Mouse (Mus musculus): ENCODE measurements around the gene Cacna1s. TPM values are rescaled to one million over a fixed set of nuclear protein-coding genes. Genes with fewer than 3 reads are reported as not detected.

Gene Cacna1s
- polyA plus RNA-seq, 1 experiment from 2014 or later, result 0.29 TPM

GRCm38 (mm10) chr1:136136547-136136946, 84.0 kb downstream of the Cacna1s start:
- no peaks in the 10 kb centered on the region for H3K27me3 ChIP-seq (ENCODE audit: control insufficient read depth, insufficient read depth, low read depth, low read length)
- H3K4me3 ChIP-seq (ENCODE audit: low read length), result no peak overlapping the region
- peak; percentile 70 for ATAC-seq (ENCODE audit: low read depth)
- H3K4me1 ChIP-seq (replicated peaks; ENCODE audit: control insufficient read depth, insufficient read depth, low read length), result peaks cover 82% of the 10 kb centered on the region
- no peaks in the 10 kb centered on the region for H3K9me3 ChIP-seq (ENCODE audit: control insufficient read depth, low read length)
- H3K9ac ChIP-seq (ENCODE audit: low read length), result peak overlapping the region; percentile 36
- no peaks in the 10 kb centered on the region for H3K36me3 ChIP-seq (ENCODE audit: control insufficient read depth, insufficient read depth, low read length)
- H3K4me2 ChIP-seq (ENCODE audit: low read depth, low read length), result no peak overlapping the region
- 57% methylated on average over 4 of the region's 4 CpGs for WGBS
- H3K27ac ChIP-seq (ENCODE audit: low read length), result peak overlapping the region; percentile 63

GRCm38 (mm10) chr1:136137071-136137531, 84.6 kb downstream of the Cacna1s start:
- 30% methylated on average over 7 of the region's 7 CpGs for WGBS

GRCm38 (mm10) chr1:136137575-136137974, 85.0 kb downstream of the Cacna1s start:
- Histone ChIP-seq H3K9ac (ENCODE audit: low read length) (peak overlapping the region; percentile 39), H3K4me3 (ENCODE audit: low read length) (no peak overlapping the region), H3K4me2 (ENCODE audit: low read depth, low read length) (no peak overlapping the region), H3K27ac (ENCODE audit: low read length) (peak overlapping the region; percentile 63), H3K36me3 (ENCODE audit: control insufficient read depth, insufficient read depth, low read length) (no peaks in the 10 kb centered on the region), H3K27me3 (ENCODE audit: control insufficient read depth, insufficient read depth, low read depth, low read length) (no peaks in the 10 kb centered on the region), H3K4me1 (replicated peaks; ENCODE audit: control insufficient read depth, insufficient read depth, low read length) (peaks cover 79% of the 10 kb centered on the region), H3K9me3 (ENCODE audit: control insufficient read depth, low read length) (no peaks in the 10 kb centered on the region)
- no peak; the same call in 1 of the 2 replicates for ATAC-seq (ENCODE audit: low read depth)
- WGBS, result 2% methylated on average over 4 of the region's 4 CpGs

More at GRCm38 (mm10) chr1:136137071-136137531, 84.6 kb downstream of the Cacna1s start:
- Histone ChIP-seq H3K9ac (ENCODE audit: low read length) (peak overlapping the region; percentile 39), H3K36me3 (ENCODE audit: control insufficient read depth, insufficient read depth, low read length) (no peaks in the 10 kb centered on the region), H3K4me3 (ENCODE audit: low read length) (no peak overlapping the region), H3K4me1 (replicated peaks; ENCODE audit: control insufficient read depth, insufficient read depth, low read length) (peaks cover 79% of the 10 kb centered on the region), H3K9me3 (ENCODE audit: control insufficient read depth, low read length) (no peaks in the 10 kb centered on the region), H3K27me3 (ENCODE audit: control insufficient read depth, insufficient read depth, low read depth, low read length) (no peaks in the 10 kb centered on the region), H3K4me2 (ENCODE audit: low read depth, low read length) (no peak overlapping the region), H3K27ac (ENCODE audit: low read length) (peak overlapping the region; percentile 63)
- no peak for ATAC-seq (ENCODE audit: low read depth)

GRCm38 (mm10) chr1:136138191-136138830, 85.8 kb downstream of the Cacna1s start:
- peaks cover 78% of the 10 kb centered on the region for H3K4me1 ChIP-seq (replicated peaks; ENCODE audit: control insufficient read depth, insufficient read depth, low read length)
- H3K9ac ChIP-seq (ENCODE audit: low read length), result peak overlapping the region; percentile 39
- no peak overlapping the region for H3K4me2 ChIP-seq (ENCODE audit: low read depth, low read length)
- ATAC-seq (ENCODE audit: low read depth), result no peak
- H3K27me3 ChIP-seq (ENCODE audit: control insufficient read depth, insufficient read depth, low read depth, low read length), result no peaks in the 10 kb centered on the region
- H3K9me3 ChIP-seq (ENCODE audit: control insufficient read depth, low read length), result no peaks in the 10 kb centered on the region
- H3K36me3 ChIP-seq (ENCODE audit: control insufficient read depth, insufficient read depth, low read length), result no peaks in the 10 kb centered on the region
- WGBS, result 29% methylated on average over 10 of the region's 10 CpGs
- peak overlapping the region; percentile 63 for H3K27ac ChIP-seq (ENCODE audit: low read length)
- no peak overlapping the region for H3K4me3 ChIP-seq (ENCODE audit: low read length)

GRCm38 (mm10) chr1:136139990-136140640, 87.6 kb downstream of the Cacna1s start:
- ATAC-seq (ENCODE audit: low read depth), result peak; percentile 56
- no peaks in the 10 kb centered on the region for H3K36me3 ChIP-seq (ENCODE audit: control insufficient read depth, insufficient read depth, low read length)
- 2% methylated on average over 32 of the region's 32 CpGs for WGBS
- peak overlapping the region; percentile 92 for H3K4me2 ChIP-seq (ENCODE audit: low read depth, low read length)
- no peaks in the 10 kb centered on the region for H3K27me3 ChIP-seq (ENCODE audit: control insufficient read depth, insufficient read depth, low read depth, low read length)
- peaks cover 60% of the 10 kb centered on the region for H3K4me1 ChIP-seq (replicated peaks; ENCODE audit: control insufficient read depth, insufficient read depth, low read length)
- no peaks in the 10 kb centered on the region for H3K9me3 ChIP-seq (ENCODE audit: control insufficient read depth, low read length)
- peak overlapping the region; percentile 88 for H3K27ac ChIP-seq (ENCODE audit: low read length)
- H3K9ac ChIP-seq (ENCODE audit: low read length), result peak overlapping the region; percentile 84
- H3K4me3 ChIP-seq (ENCODE audit: low read length), result peak overlapping the region; percentile 63

- peaks cover 48% of the 10 kb centered on the region for H3K4me1 ChIP-seq (replicated peaks; ENCODE audit: control insufficient read depth, insufficient read depth, low read length)
- no peak for ATAC-seq (ENCODE audit: low read depth)
- no peak overlapping the region for H3K4me3 ChIP-seq (ENCODE audit: low read length)
- no peaks in the 10 kb centered on the region for H3K9me3 ChIP-seq (ENCODE audit: control insufficient read depth, low read length)
- H3K36me3 ChIP-seq (ENCODE audit: control insufficient read depth, insufficient read depth, low read length), result no peaks in the 10 kb centered on the region
- no peaks in the 10 kb centered on the region for H3K27me3 ChIP-seq (ENCODE audit: control insufficient read depth, insufficient read depth, low read depth, low read length)
- H3K4me2 ChIP-seq (ENCODE audit: low read depth, low read length), result no peak overlapping the region
- no peak overlapping the region for H3K9ac ChIP-seq (ENCODE audit: low read length)
- no peak overlapping the region for H3K27ac ChIP-seq (ENCODE audit: low read length)
- 83% methylated on average over 11 of the region's 11 CpGs for WGBS
These were observed 88.8 kb downstream of the Cacna1s start for GRCm38 (mm10) chr1:136141176-136141950.

- ATAC-seq (ENCODE audit: low read depth), result peak; percentile 51; the same call in 1 of the 2 replicates
- 31% methylated on average over 6 of the region's 6 CpGs for WGBS
- H3K27me3 ChIP-seq (ENCODE audit: control insufficient read depth, insufficient read depth, low read depth, low read length), result no peaks in the 10 kb centered on the region
- H3K4me2 ChIP-seq (ENCODE audit: low read depth, low read length), result no peak overlapping the region
- no peaks in the 10 kb centered on the region for H3K36me3 ChIP-seq (ENCODE audit: control insufficient read depth, insufficient read depth, low read length)
- no peak overlapping the region for H3K9ac ChIP-seq (ENCODE audit: low read length)
- no peak overlapping the region for H3K27ac ChIP-seq (ENCODE audit: low read length)
- H3K4me3 ChIP-seq (ENCODE audit: low read length), result no peak overlapping the region
- peaks cover 38% of the 10 kb centered on the region for H3K4me1 ChIP-seq (replicated peaks; ENCODE audit: control insufficient read depth, insufficient read depth, low read length)
- no peaks in the 10 kb centered on the region for H3K9me3 ChIP-seq (ENCODE audit: control insufficient read depth, low read length)
These were observed 89.8 kb downstream of the Cacna1s start for GRCm38 (mm10) chr1:136142336-136142735.

GRCm38 (mm10) chr1:136143514-136143913, 91.0 kb downstream of the Cacna1s start:
- ATAC-seq (ENCODE audit: low read depth), result no peak

GRCm38 (mm10) chr1:136149702-136150101, 97.2 kb downstream of the Cacna1s start:
- H3K36me3 ChIP-seq (ENCODE audit: control insufficient read depth, insufficient read depth, low read length), result peaks cover 7% of the 10 kb centered on the region; the same call in 1 of the 2 replicates
- H3K27ac ChIP-seq (ENCODE audit: low read length), result no peak overlapping the region
- no peaks in the 10 kb centered on the region for H3K27me3 ChIP-seq (ENCODE audit: control insufficient read depth, insufficient read depth, low read depth, low read length)
- no peak overlapping the region for H3K9ac ChIP-seq (ENCODE audit: low read length)
- ATAC-seq (ENCODE audit: low read depth), result no peak
- no peak overlapping the region for H3K4me3 ChIP-seq (ENCODE audit: low read length)
- no peak overlapping the region for H3K4me2 ChIP-seq (ENCODE audit: low read depth, low read length)
- H3K4me1 ChIP-seq (replicated peaks; ENCODE audit: control insufficient read depth, insufficient read depth, low read length), result peaks cover 2% of the 10 kb centered on the region; the same call in 1 of the 2 replicates
- 88% methylated on average over 9 of the region's 9 CpGs for WGBS
- H3K9me3 ChIP-seq (ENCODE audit: control insufficient read depth, low read length), result no peaks in the 10 kb centered on the region

More at GRCm38 (mm10) chr1:136143514-136143913, 91.0 kb downstream of the Cacna1s start:
- no peaks in the 10 kb centered on the region for H3K9me3 ChIP-seq (ENCODE audit: control insufficient read depth, low read length)
- H3K9ac ChIP-seq (ENCODE audit: low read length), result no peak overlapping the region
- 91% methylated on average over 10 of the region's 10 CpGs for WGBS
- peaks cover 2% of the 10 kb centered on the region; the same call in 1 of the 2 replicates for H3K36me3 ChIP-seq (ENCODE audit: control insufficient read depth, insufficient read depth, low read length)
- no peak overlapping the region for H3K27ac ChIP-seq (ENCODE audit: low read length)
- no peak overlapping the region for H3K4me2 ChIP-seq (ENCODE audit: low read depth, low read length)
- no peaks in the 10 kb centered on the region for H3K27me3 ChIP-seq (ENCODE audit: control insufficient read depth, insufficient read depth, low read depth, low read length)
- H3K4me3 ChIP-seq (ENCODE audit: low read length), result no peak overlapping the region
- H3K4me1 ChIP-seq (replicated peaks; ENCODE audit: control insufficient read depth, insufficient read depth, low read length), result peaks cover 26% of the 10 kb centered on the region

Data from lung, embryonic 16.5 days (tissue).